Mouse (Mus musculus) cerebellum, postnatal 25 days (tissue): ENCODE measurements around the gene Fut2.

Experiments
- DNase-seq, 2 experiments: peaks; one replicate each; pipeline ENCODE4 v3.0.0; 2021; ENCODE audit warnings: mixed read lengths in 2 of 2

Fut2 gene

GRCm38 (mm10) chr7:45666161-45666560 is at the start of gene Fut2:
Fut2 (minus strand) TSS chr7:45666394.
- no peak for DNase-seq

- peak; percentile 97 to 99 for DNase-seq
These were observed 49.0 kb upstream of the Fut2 start, which contains the start of gene Rpl18 for GRCm38 (mm10) chr7:45715090-45715708. Rpl18 (plus strand) TSS chr7:45715457.

DNA sequence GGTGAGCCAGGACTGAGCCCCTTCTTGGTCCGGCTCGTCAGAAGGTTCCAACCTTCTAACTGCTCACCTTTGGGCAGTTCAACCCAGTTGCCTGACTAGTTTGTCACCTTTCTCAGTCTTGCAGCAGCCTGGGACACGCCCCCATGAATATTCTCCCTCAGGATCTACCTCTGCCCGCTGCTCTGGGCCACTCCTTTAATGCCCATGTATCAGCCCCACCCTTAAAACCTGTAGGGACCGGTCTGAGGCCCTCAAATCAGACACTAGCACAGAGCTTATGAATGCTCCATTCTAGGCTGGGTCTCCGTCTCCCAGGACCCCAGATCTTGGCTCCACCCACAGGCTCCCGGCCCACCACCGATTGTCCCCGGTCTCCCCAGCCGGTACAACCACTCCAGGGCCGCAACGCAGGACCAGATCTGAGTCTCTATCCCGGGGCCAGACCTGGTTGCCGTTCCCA is 48.5 kb upstream of the Fut2 start:
- no peak for DNase-seq

DNA sequence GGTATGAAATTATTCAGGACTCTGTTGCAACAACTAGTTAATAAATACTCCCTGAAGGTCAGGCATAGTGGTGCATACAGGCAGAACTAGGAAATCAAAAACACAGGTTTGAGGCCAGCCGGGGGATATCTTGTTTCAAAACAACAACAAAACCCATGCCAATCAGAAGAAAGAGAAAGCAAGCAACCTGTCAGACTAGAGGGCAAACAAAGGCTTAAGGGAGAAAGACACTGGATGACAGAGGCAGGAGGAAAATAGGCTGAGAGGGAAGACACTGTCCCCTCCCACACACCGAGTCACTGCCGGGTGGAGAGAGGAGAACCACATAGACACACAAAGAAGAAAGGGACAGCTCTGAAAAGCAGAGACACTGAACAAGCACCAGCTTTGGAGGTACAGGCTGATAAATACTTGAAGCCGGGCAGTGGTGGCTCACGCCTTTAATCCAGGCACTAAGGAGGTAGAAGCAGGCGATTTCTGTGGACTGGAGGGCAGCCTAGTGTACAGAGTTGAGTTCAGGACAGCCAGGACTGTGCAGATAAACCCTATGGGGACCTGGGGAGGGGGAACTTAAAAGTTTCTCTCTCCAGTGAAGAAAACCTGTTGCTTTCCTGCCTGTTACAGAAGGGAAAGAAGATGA is 47.8 kb upstream of the Fut2 start:
- DNase-seq: no peak

GRCm38 (mm10) chr7:45713396-45713795 is 47.2 kb upstream of the Fut2 start:
- DNase-seq: peak in 1 of 2 experiments; percentile 51

DNA sequence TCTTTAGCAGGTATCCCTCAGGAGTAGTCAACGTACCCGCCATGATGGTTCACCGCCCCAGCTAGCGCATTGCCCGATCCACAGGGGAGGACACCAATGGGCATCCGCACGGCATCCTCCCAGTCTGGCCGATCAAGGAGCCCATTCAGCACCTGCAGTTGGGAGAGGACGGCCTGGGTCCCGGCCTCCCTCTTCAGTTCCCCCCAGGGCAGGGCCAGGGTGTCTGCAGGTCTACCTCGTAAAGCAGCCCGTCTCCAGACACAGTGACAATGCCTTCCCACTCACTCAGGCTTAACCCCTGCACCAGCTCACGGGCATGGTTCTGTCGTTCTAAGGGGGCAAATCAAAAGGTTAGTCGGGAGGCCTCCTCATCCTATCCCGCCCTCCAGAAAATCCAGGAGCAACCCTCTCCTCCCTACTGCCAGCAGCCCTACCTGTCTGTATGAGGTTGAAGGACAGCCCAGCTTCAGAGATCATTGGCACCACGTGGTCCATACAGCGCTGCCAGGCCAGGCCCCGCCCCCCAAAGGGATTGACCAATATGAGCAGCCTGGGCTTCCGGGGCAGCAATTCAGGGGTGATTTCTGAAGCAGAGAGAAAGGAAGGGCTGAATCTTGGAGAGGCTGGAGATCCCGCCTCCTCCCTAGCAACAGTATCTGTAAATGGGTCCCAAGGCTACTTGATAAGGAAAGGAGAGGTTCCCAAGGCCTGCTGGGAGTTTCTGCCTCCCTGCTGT is 46.0 kb upstream of the Fut2 start:
- DNase-seq: peak; percentile 45 to 58

GRCm38 (mm10) chr7:45711316-45712021 is 45.3 kb upstream of the Fut2 start:
- DNase-seq: peak in 1 of 2 experiments; percentile 52

DNA sequence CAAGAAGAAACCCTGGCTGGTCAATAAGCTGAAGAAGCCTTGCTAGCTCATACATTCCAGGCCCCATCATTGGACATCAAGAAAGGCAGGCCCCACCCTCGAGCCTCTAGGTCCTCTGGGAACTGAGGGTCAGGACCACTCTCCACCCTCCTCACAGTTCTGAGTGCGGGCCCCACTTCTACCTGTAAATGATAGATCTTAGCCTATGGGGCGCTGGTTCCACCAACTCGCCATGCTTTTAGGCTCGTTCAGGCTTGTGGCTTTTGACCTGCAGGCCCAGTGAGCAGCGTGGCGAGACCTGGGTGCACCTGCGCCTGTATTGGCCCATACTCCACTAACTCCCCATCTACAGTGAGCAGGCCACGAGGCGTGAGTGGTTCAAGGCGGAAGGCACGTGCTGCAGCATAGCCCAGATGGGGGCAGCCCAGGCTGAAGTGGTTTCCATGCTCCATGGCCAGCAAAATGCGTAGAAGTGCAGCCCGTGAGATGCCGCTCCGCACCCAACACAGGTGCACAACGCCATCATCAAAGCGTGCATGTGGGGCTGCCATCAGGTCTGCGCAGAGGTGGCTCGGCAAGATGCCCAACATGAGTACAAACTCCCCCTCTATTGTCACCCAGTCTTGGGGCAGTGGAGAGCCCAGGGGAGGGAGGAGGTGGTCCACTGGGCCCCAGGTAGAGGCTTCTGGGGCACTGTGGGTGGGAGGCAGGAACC is 44.4 kb upstream of the Fut2 start:
- no peak for DNase-seq

GRCm38 (mm10) chr7:45709677-45710355 is 43.6 kb upstream of the Fut2 start:
- DNase-seq: peak in 1 of 2 experiments; percentile 46

GRCm38 (mm10) chr7:45709036-45709435 is 42.8 kb upstream of the Fut2 start:
- DNase-seq: peak in 1 of 2 experiments; percentile 38

DNA sequence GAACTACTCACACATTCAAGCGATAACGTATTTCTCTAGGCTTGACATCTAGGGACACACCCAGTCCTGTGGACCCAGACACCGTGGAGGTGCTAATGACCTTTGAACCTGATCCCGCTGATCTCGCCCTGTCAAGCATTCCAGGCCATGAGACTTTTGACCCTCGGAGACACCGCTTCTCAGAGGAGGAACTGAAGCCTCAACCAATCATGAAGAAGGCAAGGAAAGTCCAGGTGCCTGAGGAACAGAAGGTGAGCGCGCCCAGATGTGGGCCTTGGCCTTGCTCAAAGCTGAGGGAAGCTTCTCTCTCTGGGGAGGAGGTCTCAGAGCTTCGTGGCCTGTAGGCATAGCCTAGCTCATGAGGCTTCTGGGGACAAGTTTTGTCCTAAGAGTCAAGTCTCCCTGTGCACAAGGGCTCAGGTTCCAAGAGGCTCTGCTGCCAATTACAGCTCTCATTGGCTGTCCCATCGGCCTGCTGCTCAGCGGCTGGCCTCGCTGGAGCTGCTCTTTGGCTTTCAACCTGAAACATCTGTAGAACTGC is 42.1 kb upstream of the Fut2 start:
- peak in 1 of 2 experiments; percentile 52 for DNase-seq

DNA sequence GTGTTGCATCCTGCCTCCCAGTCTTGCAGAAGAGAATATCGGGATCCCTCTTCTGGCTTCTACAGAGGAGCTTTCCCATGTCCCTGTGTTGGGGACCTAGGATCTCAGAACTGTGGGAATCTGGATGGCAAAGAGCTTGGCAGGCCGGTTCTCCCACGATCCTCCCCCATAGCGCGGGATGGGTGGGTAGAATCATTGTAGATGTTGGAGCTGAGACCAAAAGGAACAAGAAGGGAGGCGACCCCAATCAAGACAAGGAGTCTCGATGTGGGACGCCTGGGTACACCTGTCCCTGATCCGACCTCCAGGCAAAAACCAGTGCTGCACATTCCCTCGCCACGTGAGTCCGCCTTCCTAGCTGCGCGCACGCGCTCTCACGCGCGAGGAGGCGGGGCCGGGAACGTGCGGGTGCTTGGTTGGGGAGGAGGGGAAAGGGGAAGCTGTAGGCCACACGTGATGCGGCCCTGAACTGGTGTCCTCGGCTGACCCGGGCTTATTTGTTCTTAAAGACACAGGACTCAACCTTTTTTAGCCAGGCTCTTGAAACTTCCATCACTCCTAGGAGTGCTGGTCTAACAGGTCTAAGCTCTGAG is 41.3 kb upstream of the Fut2 start:
- DNase-seq: peak; percentile 98

- DNase-seq: peak; percentile 89 to 95
These were observed 40.6 kb upstream of the Fut2 start for GRCm38 (mm10) chr7:45706721-45707241.

GRCm38 (mm10) chr7:45705873-45706281 is 39.7 kb upstream of the Fut2 start:
- DNase-seq: peak; percentile 83 to 85

GRCm38 (mm10) chr7:45705443-45705864 is 39.3 kb upstream of the Fut2 start:
- no peak for DNase-seq

DNA sequence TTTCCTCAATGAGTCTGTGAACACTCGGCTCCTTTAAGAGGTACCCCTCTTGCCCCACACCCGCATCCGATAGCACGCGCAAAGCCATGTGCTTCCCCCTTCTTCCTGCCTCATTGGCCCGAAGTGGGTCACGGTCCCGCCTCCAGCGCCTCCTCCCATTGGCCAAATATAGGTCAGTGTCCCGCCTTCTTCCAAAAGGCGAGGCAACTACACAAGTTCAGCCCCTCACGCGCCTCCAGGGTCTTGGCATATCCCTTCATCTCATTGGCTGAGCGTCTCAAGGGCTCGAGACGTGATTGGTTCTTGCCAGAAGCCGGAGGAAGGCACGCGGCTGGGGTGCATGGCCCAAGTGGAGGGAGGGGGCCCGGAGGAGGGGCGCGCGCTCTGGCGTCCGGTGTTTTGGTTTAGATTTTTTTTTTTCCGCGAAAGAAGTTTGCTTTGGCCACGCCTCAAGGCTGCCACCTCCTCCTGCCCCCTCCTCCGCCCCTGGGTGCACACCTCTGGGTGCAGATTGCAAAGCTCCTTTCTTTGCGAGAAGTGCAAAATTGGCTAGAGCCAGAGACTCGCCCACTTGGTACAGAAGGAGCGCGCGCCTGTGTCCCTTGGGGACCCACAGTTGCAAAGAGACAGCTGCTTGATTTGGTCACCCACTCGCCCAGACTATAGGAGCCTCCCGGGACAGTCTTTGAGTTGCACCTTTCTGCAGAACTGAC is 38.7 kb upstream of the Fut2 start, which contains the start of gene Dbp:
Gene Dbp (plus strand): TSS at position 359 of the 713 bp plus-strand sequence.
- peak; percentile 97 to 98 for DNase-seq

- DNase-seq: peak; percentile 79 to 85
These were observed 37.9 kb upstream of the Fut2 start for GRCm38 (mm10) chr7:45704046-45704559.

GRCm38 (mm10) chr7:45703521-45704033 is 37.4 kb upstream of the Fut2 start:
- no peak for DNase-seq

GRCm38 (mm10) chr7:45702809-45703520 is 36.8 kb upstream of the Fut2 start:
- DNase-seq: peak in 1 of 2 experiments; percentile 25
